Mouse (Mus musculus) ES-E14 (cell line): ENCODE data around the gene Plbd2.

Source experiments
- HCFC1 ChIP-seq: IDR thresholded peaks from 2 replicates; pipeline ENCODE4 v1.6.1; 2012; ENCODE audit warnings: low read length, inconsistent platforms, borderline replicate concordance; ENCODE audit not compliant: insufficient read depth
- ZNF384 ChIP-seq: IDR thresholded peaks from 2 replicates; pipeline ENCODE4 v1.6.1; 2012; ENCODE audit warnings: low read depth, low read length, inconsistent platforms

GRCm38 (mm10) chr5:120459133-120459532 lies 44.3 kb downstream of the Plbd2 start:
- TF ChIP-seq ZNF384, result no peak
- TF ChIP-seq HCFC1, result no peak
